Mouse (Mus musculus) T-helper 17 cell (primary cell): ENCODE measurements around the gene Ffar3.
"Not testable (repeated sequence)": the region's sequence is repeated elsewhere in the genome, so short reads cannot be mapped to it uniquely, and the experiment has no call there.

Experiments
- in situ Hi-C, 2 experiments: fragments of 300-600 bp; cut with MboI, MseI; formaldehyde crosslinking; loops; 1 replicate in 1 of 2; 2 replicates in 1 of 2; pipeline ENCODE4 v1.15.1; 2025; ENCODE audit warnings: high pct_unique_total_duplicates in 2 of 2

Ffar3 gene

DNA sequence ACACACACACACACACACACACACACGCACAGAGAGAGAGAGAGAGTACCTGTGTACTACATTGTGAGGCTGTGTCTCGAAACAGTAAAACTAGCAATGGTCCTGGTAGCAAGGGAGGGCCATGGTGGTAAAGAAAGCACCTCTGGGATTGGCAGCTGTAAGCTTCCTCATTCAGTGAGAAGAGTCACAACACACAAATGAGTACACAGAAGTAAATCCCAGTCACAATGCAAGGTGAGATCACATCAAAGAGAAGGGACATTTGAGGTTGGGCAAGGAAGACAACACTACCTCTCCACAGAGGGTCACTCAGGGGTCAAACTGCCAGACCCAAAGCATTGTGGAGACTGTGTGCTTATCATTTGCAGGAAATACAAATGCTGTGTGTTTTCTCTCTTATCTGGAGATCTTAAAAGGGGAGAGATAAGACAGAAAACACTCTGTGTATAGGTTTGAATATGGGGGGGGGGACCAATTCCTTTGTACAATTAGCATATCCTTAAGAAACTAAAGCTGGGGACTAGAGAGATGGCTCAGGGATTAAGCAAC is 9.4 kb downstream of the Ffar3 start:
- in situ Hi-C loops, result no loop called here

DNA sequence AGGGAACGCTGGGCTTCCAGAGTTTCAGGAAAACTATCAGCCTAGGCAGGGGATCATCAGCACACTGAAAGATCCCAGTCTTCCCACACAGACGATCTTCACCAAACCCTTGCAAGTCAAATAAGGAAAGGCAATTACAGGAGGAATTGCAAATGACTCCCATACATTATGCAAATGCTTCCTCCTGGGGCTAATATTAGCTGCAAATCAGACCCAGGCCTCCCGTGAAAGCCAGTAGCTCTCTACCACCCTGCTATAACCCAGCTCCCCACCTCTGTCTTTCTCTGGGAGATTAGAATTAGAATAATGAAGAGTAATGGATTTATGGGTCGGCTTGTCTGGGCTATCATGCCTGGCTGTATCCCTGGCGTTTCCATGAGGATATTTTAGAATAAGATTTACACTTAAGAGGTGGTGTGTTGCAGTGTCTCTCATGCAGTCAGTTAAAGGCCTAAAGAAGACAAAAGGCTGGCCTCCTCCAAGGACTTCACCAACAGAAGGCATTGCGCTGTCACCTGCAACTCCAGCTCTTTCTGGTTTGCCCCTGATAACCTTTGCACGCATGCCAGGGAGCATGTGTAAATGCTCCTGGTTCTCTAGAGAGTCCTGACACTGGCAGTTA is 11.2 kb downstream of the Ffar3 start:
- in situ Hi-C loops, result no loop called here

DNA sequence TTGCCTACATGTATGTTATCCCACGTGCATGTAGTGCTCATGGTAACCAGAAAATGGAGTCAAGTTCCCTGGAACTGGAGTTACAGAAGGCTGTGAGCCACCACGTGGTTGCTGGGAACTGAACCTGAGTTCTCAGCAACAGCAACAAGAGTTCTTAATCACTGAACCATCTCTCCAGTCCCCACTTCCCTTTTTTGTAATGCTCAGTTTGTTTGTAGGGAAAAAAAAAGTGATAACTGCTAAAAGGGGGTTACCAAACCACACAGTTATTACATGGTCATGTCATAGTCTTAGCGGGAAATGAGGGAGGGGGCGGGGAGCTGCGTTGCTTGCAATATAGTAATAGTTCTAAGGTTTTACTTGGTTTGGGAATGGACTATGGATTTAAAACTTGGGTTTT is 13.9 kb downstream of the Ffar3 start:
- in situ Hi-C loops, result no loop called here

DNA sequence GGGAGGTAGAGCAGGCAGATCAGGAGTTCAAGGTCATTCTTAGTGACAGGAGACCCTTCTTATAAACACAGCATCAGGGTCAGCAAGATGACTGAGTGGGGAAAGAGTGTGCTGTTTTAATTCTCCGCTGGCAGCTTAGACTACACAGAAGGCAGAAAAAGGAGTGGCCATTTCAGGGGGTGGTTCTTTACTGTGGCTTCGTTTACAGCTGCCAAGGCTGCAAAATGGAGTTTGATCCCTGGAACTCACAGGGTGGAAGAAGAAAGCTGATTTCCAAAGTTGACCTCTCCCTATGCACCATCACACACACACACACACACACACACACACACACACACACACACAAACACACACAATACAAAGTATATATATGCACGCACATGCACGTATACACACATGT is 14.6 kb downstream of the Ffar3 start:
- in situ Hi-C loops, result no loop called here

DNA sequence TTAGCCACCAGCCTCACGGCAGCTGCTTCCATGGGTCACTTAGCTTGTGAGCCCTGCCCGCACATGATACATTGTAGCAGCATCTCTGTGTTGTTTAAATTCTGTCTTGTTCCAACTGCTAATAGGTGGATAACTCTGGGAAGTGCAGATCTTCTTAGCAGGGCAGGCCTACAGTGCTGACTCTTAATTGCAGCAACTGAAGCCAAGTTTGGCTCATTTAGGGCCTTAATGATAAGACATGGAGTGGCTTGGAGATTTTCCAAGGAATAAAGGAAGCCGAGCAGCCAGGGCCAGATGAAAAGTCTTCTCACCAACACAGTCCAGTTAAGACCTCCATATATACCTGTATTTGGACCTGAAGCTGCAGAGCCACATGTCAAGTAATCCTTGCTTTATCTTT is 15.7 kb downstream of the Ffar3 start:
- in situ Hi-C loops, result no loop called here

DNA sequence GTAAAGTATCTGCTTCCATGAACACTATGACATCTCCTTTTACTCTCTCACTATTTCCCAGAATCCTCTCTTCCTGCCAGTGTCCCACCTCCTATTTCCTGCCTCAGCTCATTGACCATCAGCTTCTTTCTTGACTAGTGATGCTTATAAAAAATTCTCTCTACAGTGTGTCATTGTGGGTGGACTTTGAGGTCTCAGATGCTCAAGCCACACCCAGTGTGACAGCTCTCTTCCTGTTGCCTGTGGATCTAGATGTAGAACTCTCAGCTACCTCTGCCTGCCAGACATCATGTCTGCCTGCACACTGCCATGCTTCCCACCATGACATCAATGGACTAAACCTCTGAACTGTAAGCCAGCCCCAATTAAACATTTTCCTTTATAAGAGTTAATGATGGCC is 18.7 kb downstream of the Ffar3 start:
- in situ Hi-C loops, result no loop called here

DNA sequence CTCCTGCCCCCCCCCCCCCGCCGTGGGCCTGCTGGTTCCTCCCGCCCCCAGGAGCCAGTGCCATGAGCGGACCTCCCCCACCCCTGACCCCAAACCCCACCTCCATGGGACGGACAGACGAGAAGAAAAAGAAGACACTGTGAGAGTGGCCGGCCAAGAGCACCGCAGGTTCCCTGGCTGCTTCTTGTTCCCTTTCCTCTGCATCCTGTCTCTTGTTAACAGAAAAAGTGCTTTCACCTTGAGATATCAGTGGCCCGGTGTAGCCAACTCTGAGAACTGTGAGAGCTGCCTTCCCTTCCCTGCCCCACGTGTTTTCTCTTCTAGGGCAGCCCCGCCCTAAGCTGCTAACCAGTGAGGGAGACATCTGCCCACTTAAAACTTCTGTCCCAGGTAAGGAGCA is 23.3 kb downstream of the Ffar3 start:
- in situ Hi-C loops, result not testable (repeated sequence)

DNA sequence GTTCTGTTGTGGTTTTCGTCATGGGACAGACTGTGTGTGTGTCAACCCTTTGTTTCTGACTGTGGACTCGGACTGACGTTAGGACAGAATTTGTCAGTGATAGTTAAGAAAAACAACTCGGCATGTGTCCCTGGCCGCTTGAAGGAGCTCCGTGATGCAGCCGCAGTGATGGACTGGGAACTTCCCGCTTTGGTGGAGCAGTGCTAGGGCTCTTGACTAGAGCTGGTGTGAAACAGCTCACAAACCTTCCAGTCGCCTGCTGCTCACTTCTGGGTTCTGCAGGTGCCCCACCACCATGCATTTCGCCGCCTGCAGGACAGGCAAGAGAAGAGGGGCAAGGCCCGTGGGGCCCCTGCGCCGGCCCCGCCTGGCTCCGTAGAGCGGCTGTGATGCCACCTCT is 23.7 kb downstream of the Ffar3 start:
- in situ Hi-C loops, result no loop called here

DNA sequence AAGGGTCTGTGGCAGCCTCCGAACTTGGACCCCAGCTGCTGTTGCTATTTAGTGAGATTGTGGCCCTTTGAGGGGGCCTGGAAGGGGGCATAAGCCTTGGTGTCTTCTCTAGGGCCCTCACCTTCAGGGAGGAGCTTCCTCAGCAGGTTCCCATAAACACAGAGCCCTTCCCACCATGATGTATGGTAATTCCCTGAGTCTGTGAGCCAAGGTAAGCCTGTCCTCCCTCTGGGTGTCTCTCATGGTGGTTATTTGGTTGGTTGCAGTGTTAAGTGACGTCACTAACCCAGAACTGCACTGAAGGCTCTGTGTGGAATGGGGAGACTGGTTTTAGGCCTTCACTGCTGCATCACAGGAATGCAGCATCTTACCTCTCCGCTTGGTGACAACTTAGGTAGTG is 26.6 kb downstream of the Ffar3 start:
- in situ Hi-C loops, result no loop called here

DNA sequence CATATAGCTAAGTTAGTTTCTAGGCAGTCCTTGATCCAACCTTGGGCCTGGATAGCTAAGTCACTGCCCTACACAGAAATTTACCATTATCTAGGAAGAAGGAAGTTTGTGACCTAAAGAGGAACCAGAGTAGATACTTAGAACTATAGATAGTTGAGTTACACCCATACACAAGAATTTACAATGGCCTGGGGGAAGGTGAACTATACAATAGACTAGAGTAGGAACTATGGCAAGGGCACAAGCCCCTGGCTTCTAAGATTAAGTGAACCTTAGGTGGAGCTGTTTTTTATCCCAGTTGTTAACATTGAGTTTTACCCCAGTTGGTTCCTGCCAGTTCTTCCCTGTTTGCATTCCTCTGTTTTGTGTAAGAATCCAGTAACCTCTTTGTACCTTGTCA is 27.1 kb downstream of the Ffar3 start:
- in situ Hi-C loops, result not testable (repeated sequence)

DNA sequence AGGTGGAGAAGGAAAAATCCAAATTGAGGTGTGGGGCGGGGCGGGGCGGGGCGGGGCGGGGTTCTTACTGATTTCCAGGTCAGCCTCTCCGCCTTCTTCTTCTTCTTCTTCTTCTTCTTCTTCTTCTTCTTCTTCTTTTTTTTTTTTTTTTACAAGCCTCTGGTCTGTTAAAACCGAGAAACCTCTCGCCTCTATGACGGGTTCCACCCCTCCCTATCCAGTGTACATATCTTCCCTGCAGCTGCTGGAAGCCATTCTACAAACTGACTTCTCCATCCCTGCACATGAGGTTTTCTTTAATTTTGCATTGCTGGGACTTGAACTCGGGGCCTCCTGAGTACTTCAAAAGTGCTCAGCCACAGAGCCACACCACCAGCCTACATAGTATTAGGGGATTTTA is 29.3 kb downstream of the Ffar3 start:
- in situ Hi-C loops, result no loop called here

DNA sequence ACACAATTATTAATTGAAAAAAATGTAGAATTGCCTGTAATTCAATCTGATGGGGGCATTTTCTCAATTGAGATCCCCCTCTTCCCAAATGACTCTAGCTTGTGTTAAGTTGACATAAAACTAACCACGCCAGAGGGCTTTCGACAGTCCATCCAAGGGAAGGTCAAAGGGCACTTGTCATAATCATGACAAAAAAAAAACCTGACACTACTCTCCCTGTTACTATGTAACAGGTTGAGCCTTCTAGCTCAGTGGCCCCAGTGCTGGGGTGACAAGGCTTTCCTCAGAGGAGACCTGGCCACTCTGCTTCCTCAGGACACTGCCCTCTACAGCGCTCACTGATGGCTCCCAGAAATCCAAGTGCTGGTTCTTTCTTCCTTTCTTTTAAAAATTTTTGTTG is 31.7 kb downstream of the Ffar3 start:
- in situ Hi-C loops, result no loop called here

DNA sequence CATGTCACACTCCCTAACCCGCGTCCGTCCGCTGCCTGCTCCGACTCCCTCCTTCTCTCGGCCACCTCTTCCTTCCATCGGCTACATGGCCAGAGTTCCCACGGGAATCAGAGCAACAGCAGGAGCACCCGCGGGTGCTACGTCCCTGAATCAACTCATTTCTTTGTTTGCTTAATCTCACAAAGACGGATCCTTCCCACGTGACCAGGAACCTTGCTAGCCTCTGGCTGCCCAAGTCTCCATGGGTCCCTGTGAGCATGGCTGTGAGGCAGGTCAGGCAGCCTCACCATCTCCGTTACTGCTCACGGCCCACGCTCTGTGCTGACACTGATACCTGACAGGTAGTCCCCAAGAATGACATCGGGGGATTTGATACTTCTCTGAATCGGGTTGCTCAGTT is 32.3 kb downstream of the Ffar3 start, which contains the start of gene Ffar2:
TSS of gene Ffar2 (minus strand) at position 101 of the 400 bp plus-strand sequence.
- in situ Hi-C loops, result no loop called here

DNA sequence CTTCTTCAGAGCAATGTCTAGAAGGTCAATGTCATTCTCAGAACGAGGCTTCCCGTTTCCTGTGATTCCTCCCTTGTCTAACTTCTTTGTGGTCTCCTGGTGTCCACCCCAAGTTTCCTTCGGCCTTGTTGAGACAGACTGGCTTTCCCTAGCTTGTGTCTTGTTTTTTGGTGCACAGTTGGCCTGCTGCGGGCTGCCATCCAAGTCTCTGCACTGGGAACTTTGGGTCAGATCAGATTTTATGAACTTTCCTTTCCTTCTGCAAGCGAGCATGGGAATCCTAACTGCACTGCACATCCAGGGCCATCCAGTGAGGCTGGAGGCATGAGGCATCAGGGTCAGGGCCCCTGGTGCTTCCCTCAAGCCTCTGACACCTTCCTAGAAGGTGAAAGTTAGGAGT is 34.4 kb downstream of the Ffar3 start:
- in situ Hi-C loops, result no loop called here

DNA sequence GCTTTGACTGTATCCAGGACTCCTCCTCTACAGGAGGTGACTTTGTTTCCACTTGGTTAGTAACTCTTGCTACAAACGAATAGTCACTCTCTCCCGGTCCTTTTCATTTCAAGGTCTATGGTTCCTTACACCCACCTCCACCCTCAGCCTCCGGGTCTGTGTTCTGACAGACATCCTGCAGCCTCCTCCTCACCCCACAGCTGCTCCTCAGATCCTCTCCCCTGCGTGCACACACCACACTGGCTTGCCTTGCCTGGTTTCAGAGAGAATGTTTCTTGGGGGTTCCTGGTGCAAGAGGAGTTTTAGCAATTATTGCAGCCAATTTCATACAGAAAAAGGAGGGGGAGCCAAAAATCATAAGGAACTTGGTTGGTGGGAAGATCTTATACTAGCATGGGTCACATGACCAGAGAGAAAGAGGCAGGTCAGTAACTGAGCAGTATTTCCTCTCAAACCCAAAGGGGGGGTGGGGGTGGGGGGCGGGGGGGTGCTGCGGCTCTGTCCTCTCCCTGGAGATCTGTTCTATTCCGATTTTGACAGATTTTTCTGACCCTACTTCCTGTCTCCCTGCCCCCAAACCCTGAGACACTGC is 35.0 kb downstream of the Ffar3 start:
- in situ Hi-C loops, result no loop called here

DNA sequence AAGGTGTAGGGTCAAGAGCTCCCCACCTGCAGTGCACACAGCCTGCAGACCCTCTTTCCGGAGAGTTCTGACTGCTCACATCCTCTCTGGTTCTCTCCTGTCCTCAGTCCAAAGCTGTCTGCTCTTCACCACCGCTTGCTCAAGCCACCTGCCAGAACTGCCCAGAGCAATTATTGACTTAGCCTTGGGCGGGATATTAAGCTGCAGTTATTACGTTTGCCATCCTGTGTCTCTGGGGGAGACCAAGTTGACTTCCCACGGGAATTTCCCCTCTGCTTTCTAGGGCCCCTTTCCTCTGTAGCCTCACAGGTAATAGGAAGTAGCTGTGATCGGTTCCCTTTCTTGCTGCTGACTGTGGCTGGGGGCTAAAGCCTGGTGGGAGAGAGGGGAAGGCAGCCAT is 35.8 kb downstream of the Ffar3 start:
- in situ Hi-C loops, result no loop called here

DNA sequence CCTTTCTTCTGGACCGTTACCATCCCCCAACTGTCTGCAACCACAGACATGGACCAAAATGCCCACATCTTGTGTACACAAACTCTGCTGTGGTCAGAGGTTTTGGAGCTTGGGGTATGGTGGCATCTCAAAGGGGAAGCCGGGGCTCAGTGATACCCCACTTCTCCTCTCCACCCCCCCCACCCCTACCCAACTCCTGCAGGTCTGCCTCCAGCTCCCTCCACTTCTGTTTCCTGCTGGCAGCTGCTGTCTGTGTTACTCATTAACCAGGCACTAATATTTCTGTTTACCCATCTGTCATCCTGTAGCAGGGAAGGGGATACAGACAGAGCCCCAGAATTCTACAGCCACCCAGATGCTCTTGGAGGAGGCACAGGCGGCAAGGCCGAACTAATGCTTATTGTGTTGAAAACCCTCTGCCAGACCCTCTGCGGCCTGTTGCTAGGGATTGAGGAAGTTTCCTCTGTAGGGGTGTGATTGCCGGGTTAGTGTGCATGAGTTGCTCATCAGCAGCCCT is 43.6 kb downstream of the Ffar3 start:
- in situ Hi-C loops, result no loop called here

DNA sequence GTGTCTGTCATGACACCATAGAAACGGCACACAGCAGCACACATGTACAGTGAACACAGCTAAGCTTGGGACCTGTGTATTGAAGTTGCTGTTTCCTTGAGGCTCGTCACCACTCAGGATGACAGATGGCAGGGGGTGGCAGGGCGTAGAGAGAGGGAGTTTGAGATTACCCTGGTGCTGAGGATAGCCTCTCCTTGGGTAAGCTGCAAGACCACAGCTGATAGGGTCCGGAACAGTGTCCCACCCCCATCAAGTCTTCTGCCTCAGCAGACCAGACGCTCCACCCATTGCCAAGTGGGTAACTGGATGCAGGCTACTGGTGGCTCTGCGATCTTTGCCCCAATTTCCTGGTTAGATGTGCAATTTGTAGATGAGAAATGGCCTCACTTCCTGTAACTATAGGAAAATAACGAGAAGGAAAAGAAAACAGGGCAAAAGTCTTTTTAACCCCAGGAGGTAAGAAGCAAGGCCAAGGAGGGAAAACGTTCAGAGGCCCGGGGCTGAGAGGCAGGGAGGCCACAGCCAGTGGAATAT is 44.2 kb downstream of the Ffar3 start:
- in situ Hi-C loops, result no loop called here

DNA sequence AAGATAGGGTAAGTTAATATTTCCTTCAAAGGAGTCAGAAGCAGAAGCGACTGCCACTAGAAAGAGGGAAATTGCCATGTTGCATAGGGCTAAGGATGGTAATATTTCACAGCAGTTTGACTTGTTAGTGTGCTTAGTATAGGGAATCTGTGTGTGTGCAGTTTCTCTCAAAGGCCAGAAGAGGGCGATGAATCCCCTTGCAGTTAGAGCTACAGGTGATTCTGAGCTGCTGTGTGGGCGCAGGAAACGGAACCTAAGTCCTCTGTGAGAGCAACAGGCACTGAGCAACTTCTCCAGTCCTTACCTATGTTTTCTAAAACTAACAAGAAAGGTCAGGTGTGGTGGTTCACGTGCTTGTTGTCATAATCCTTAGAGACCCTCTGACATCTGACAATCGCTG is 45.7 kb downstream of the Ffar3 start:
- in situ Hi-C loops, result no loop called here

DNA sequence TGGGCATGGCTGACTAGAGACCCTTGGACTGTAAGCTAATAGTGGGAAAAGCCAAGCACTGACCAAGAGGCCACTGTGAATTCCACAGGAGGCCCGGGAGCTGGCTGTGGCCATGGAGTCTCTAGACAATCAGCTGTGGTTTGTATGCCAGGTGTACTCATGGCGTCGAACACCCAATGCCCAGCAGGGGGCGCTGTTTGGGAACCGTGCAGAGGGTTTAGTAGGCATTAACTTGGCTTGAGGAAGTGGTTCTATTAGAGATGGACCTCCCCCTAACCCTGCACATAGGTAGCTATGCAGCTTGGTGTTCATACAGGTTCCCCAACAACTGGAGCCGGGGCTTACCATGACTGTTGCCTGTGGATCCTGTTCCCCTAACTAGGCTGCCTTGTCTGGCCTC is 50.1 kb downstream of the Ffar3 start:
- in situ Hi-C loops, result no loop called here
